Mouse (Mus musculus): Measurements from ENCODE around the gene Capzb. TPM values are rescaled to one million over a fixed set of nuclear protein-coding genes. Genes with fewer than 3 reads are reported as not detected.

Gene Capzb
- total and polyA plus RNA-seq, 3 experiments, result 86.4 to 388 (median 160) TPM

DNA sequence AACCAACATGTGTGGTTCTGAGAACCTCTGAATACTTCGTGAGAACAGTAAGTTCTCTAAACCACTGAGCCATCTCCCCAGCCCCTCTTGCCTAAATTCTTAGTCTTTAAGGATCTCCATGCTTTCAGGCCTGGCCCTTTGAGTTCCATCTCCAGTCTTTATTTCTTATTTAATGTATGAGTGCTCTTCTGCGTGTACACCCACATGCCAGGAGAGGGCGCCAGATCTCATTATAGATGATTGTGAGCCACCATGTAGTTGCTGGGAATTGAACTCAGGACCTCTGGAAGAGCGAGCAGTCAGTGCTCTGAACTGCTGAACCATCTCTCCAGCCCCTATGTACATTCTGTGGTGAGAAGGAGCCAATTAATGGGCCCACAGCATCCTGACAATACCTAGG, 119.9 kb downstream of the Capzb start:
- H3K4me2 ChIP-seq (ENCODE audit: insufficient read depth, low read depth, poor library complexity, severe bottlenecking), result no peak overlapping the region
- H3K4me1 ChIP-seq (ENCODE audit: control insufficient read depth in 1 of 2, insufficient read depth in 2 of 2), result peaks cover 30 to 73% of the 10 kb centered on the region in 2 experiments
- H3K36me3 ChIP-seq (replicated peaks in 1 of 2; ENCODE audit: control insufficient read depth in 1 of 2, insufficient read depth in 1 of 2, low read length in 1 of 2), result peaks cover 0 to 27% of the 10 kb centered on the region in 2 experiments
- in situ Hi-C loops (cut with MboI; ENCODE audit: low pct_ligation_motif_present, low pct_unique_long_range_greater_than_20kb, low sequenced_read_pairs) (no loop called here), dilution Hi-C loops (cut with MboI; ENCODE audit: extremely low pct_ligation_motif_present, extremely low pct_unique_long_range_greater_than_20kb, low sequenced_read_pairs) (no loop called here)
- H3K4me3 ChIP-seq (replicated peaks in 1 of 3; ENCODE audit: low read depth in 2 of 3, low read length in 2 of 3, poor library complexity in 1 of 3), result no peak overlapping the region
- H3K27me3 ChIP-seq (replicated peaks), result peaks cover 8% of the 10 kb centered on the region
- H3K27ac ChIP-seq (ENCODE audit: insufficient read depth, low read depth), result no peak overlapping the region
- DNase-seq (ENCODE audit: extremely low read depth), result peak; percentile 55
- H3K9ac ChIP-seq (ENCODE audit: insufficient read depth, low read depth), result no peak overlapping the region
- H3K9me3 ChIP-seq (replicated peaks; ENCODE audit: low read length), result no peaks in the 10 kb centered on the region
- no peak for TF ChIP-seq MAX (IDR thresholded peaks at IDR 0.05; ENCODE audit: low read length)
- no peak for TF ChIP-seq ZKSCAN1 (IDR thresholded peaks at IDR 0.05; ENCODE audit: borderline replicate concordance, low read depth, low read length)
- TF ChIP-seq ETS1 (conservative IDR thresholded peaks at IDR 0.05; ENCODE audit: low read depth, low read length), result no peak
- TF ChIP-seq UBTF (IDR thresholded peaks at IDR 0.05; ENCODE audit: low read depth, low read length), result no peak
- no peak for TF ChIP-seq HCFC1 (IDR thresholded peaks at IDR 0.05; ENCODE audit: low read depth, low read length)
- no peak for TF ChIP-seq MAFK (IDR thresholded peaks at IDR 0.05; ENCODE audit: insufficient replicate concordance, low read length)
- no peak for TF ChIP-seq ZNF384 (IDR thresholded peaks at IDR 0.05; ENCODE audit: low read depth, low read length)
- TF ChIP-seq ZC3H11A (IDR thresholded peaks at IDR 0.05; ENCODE audit: low read depth, low read length), result no peak
- 0 out of 2 replicates have a peak, but pooled peaks have one; percentile 35 for TF ChIP-seq SIN3A (IDR thresholded peaks at IDR 0.05; ENCODE audit: low read length)
- TF ChIP-seq PAX5 (IDR thresholded peaks at IDR 0.05; ENCODE audit: low read length), result no peak
- no peak for TF ChIP-seq NELFE (IDR thresholded peaks at IDR 0.05; ENCODE audit: low read depth, low read length)
- TF ChIP-seq CHD1 (IDR thresholded peaks at IDR 0.05; ENCODE audit: low read depth, low read length), result no peak
- peak; percentile 22 for TF ChIP-seq RAD21 (IDR thresholded peaks at IDR 0.05; ENCODE audit: low read depth, low read length)
- TF ChIP-seq MYC (IDR thresholded peaks at IDR 0.05; ENCODE audit: low read depth, low read length), result no peak
- TF ChIP-seq E2F4 (IDR thresholded peaks at IDR 0.05; ENCODE audit: insufficient replicate concordance, low read depth, low read length), result no peak
- TF ChIP-seq CHD2 (IDR thresholded peaks at IDR 0.05; ENCODE audit: low read length), result no peak
- peak; percentile 35 for TF ChIP-seq SMC3 (IDR thresholded peaks at IDR 0.05; ENCODE audit: low read depth, low read length)
- TF ChIP-seq USF1 (IDR thresholded peaks at IDR 0.05; ENCODE audit: low read depth, low read length), result no peak
- TF ChIP-seq KAT2A (IDR thresholded peaks at IDR 0.05; ENCODE audit: insufficient replicate concordance, low read length), result no peak
- peak; percentile 35 to 60; a peak in 2 of 4 replicates for TF ChIP-seq CTCF (conservative IDR thresholded peaks at IDR 0.05 in 1 of 2, IDR thresholded peaks at IDR 0.05 in 1 of 2; ENCODE audit: low read depth in 2 of 2, low read length in 2 of 2)
- no peak for TF ChIP-seq IRF4 (IDR thresholded peaks at IDR 0.05; ENCODE audit: low read depth, low read length)
- TF ChIP-seq JUND (conservative IDR thresholded peaks at IDR 0.05; ENCODE audit: low read depth, low read length), result no peak
- TF ChIP-seq RCOR1 (conservative IDR thresholded peaks at IDR 0.05; ENCODE audit: low read depth, low read length), result no peak
- no peak for TF ChIP-seq GABPA (IDR thresholded peaks at IDR 0.05; ENCODE audit: insufficient replicate concordance, low read depth, low read length)
- no peak for TF ChIP-seq MAZ (IDR thresholded peaks at IDR 0.05; ENCODE audit: low read depth, low read length)
- TF ChIP-seq USF2 (conservative IDR thresholded peaks at IDR 0.05; ENCODE audit: low read depth, low read length), result no peak
- no peak for TF ChIP-seq POLR2A (IDR thresholded peaks at IDR 0.05; ENCODE audit: low read depth, low read length)
- TF ChIP-seq POLR2AphosphoS2 (IDR thresholded peaks at IDR 0.05; ENCODE audit: low read depth, low read length), result no peak
- TF ChIP-seq MEF2A (IDR thresholded peaks at IDR 0.05; ENCODE audit: borderline replicate concordance, low read depth, low read length), result no peak
- no peak for TF ChIP-seq MXI1 (IDR thresholded peaks at IDR 0.05; ENCODE audit: low read depth, low read length)
- H3K79me2 ChIP-seq (replicated peaks; ENCODE audit: control insufficient read depth, extremely low read depth, insufficient read depth, poor library complexity, severe bottlenecking), result no peaks in the 10 kb centered on the region
